Mouse (Mus musculus) layer of hippocampus, postnatal 14 days (tissue): ENCODE data around the gene Tor2a. TPM values are rescaled to one million over a fixed set of nuclear protein-coding genes. Genes with fewer than 3 reads are reported as not detected.

Experiments used
- DNase-seq, 2 experiments: peaks; one replicate each; pipeline ENCODE4 v3.0.0; 2021 to 2022; ENCODE audit warnings: low spot score in 2 of 2, mixed read lengths in 1 of 2
- total RNA-seq, 2 experiments: library from RNA; stranded (reverse); gene quantifications; 2 replicates each; pipeline ENCODE4 v1.2.3; 2021

Gene Tor2a
- total RNA-seq, 2 experiments from 2014 or later = 29.7 to 31.2 TPM

DNA sequence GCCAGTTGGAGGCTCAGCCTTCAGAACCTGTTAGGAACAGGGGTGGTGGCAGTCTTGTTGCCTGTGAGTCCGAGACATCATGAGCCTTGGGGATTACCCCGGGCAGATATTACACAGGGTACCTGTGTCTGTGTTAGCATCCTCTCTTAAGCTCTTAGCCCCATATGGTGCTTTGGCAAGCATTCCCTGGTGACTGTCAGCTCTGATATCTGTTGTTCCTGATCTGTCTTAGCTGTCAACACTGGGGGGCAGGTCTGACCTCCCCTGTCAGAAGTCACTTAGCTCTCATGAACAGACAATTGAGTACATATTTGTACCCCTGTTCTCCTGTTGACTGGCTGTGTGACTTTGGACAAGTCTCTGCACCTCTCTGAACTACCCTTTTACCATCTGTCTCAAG is 2.0 kb downstream of the Tor2a start:
- no peak for DNase-seq

DNA sequence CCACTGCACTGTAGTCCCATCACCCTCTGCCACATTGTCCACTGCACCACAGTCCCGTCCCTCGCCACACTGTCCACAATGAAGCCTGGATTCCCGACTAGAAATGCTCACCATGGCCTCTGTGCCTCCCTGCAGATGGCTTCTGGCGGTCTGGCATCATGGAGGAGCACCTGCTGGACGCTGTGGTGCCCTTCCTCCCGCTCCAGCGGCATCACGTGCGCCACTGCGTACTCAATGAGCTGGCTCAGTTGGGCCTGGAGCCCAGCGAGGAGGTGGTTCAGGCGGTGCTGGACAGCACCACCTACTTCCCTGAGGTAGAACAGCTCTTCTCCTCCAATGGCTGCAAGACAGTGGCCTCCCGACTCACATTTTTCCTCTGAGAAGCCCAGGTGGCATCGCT is 4.3 kb downstream of the Tor2a start:
- no peak for DNase-seq

DNA sequence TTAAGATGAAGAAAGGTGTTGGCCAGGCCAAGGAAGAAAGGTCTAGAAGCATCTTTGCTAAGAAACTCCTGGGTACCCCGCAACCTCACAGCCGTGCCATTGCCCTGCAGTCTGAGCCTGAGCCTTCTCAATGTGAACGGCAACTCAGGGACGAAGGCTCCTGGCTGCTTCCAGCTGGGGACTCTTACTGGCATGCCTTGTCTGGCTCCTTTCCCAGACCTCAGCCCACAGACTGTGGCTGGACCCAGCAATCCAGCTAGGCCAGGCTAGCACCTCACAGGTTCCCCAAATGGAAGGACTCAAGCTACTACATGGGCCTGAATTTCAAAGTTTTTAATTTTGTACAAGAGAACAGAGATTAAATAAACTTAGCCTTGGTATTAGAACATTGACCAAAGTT is 4.8 kb downstream of the Tor2a start:
- DNase-seq = no peak

DNA sequence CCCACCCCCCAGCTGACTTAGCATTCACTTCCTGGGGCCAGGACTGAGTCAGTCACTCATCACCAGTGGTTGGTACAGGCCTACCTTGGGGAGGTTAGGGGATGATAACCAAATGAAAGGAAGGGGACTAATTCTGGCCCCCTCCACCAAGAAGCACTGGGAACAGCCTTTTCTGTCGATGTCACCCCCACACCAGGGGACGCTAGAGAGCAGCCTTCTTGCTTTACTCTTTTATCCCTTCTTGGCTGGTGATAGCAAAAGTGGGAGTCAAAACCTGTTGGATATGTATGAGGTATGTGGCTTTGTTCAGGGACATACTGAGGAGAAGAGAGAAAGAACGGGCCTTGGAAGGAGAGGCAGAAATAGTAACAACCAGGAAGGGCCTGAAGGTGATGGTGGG is 6.3 kb downstream of the Tor2a start:
- no peak for DNase-seq

DNA sequence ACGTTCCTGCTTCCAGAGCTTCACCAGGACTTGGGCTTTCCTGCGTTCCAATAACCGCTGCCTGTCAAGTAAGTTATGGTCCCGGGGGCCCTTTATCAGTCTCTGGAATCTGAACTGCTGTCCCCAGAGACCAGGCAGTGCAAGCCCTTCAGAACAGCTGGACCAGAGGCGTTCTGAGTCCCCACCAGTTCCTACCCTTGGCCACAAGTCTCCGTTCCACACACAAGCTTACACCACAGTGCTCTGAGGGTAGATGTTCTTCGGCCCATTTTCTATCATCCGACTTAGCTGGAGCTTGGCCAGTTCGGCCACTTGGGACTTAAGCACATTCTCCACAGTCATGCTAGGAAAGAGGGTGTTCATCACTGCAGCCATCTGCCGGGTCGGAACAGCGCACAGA is 10.2 kb downstream of the Tor2a start:
- no peak for DNase-seq

DNA sequence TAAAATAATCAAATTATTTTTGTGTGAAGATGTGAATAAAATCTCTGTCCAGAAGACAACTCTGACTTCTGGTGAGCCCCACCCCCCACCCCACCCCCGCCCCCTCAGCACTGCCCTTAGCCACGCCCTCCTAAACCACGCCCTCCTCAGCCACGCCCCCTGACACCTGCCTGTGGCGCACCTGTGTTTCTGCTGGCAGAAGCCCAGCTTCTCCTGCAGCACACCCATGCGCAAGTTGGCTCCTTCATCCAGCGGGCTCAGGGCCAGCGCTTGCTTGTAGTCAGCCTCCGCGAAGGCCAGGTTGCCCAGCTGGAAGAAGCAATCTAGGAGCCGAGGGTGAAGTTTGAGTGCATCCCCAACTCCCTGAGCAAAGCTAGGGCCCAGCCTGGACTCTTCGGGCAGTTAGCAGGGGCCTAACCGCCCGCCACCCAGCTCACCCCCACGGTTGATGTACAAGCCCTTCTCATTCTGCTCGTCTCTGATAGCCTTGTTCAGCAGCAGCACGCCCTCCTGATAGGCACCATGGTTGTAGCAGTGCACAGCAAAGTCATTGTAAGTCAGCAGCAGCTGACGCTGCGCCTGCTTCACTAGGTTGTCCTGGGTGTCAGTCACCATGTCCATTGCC is 11.7 kb downstream of the Tor2a start:
- DNase-seq = no peak

DNA sequence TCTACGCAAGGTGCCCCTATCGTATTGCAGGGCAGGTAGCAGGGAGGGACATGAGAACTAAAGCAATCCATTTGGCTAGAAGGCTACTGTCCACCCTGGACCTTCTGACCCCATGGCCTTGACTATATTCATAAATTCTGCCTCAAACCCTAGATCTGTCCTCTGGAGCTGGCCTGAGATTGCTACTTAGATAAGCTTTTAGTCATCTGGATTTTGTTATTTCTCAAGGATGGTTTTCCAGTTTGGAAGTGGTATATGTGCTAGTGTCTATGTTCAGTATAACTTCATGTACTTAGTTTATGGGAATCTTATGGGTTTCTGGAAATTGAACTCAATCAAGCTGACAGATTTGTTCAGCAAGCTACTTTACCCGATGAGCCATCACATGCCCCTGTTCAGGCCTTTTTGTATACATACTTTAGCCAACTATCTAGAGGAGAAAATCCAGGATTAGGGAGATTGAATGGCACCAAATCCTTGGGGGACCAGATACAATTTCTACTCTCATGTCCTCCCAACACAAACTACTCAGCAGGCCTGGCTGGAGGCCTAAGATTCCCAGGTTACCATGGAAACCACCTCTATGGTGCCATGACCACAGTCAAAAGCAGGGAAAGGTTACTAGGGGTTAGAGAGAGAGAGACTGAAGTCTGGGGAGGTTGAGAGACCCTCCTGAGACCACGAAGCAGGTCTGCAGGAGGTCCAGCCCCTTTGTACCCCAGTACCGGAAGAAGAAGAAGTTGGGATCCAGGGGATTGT is 12.5 kb downstream of the Tor2a start:
- no peak for DNase-seq

DNA sequence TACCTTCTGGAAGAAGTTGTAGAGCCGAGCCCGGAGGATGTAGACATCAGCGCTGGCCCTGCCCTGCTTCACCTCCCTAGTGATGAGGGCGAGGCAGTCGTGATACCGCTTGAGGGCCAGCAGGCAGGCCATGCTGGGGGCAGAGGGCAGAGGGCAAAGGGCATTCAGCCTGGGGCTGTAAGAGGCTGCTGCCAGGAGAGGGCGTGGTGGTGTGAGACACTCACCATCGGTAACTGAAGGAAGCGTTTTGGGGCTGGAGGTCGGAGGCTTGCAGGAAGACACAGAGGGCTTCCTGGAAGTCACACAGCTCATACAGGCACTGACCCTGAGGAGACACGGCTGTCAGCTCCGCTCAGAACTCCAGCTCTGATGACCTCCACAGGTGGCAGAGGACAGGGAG is 14.9 kb downstream of the Tor2a start:
- no peak for DNase-seq

DNA sequence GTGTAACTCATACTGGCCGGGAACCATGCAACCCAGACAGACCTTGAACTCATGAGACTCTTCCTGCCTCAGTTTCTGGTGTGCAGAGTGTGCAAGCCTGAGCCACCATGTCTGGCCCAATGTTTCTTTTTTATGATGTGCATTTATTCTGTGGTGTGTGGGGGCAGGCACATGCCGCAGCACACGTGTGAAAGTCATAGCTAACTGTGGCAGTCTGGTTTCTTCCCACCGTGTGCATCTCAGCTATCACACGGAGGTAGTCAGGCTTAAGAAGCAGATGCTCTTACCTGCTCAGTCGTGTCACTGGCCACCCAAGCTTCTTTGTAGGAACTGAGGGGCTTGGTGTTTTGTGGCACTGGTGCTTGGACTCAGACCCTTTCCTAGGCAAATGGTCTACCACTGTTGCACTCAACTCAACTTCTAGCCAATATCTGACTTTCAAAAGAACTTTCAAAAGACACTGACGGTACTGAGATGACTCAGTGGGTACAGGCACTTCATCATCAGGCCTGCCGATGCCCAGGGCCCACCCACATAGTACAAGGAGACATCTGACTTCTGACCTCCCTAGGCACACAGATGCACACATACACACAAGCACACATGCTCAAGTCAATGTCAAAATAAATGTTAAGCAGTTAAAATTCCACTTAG is 15.7 kb downstream of the Tor2a start:
- DNase-seq = no peak

DNA sequence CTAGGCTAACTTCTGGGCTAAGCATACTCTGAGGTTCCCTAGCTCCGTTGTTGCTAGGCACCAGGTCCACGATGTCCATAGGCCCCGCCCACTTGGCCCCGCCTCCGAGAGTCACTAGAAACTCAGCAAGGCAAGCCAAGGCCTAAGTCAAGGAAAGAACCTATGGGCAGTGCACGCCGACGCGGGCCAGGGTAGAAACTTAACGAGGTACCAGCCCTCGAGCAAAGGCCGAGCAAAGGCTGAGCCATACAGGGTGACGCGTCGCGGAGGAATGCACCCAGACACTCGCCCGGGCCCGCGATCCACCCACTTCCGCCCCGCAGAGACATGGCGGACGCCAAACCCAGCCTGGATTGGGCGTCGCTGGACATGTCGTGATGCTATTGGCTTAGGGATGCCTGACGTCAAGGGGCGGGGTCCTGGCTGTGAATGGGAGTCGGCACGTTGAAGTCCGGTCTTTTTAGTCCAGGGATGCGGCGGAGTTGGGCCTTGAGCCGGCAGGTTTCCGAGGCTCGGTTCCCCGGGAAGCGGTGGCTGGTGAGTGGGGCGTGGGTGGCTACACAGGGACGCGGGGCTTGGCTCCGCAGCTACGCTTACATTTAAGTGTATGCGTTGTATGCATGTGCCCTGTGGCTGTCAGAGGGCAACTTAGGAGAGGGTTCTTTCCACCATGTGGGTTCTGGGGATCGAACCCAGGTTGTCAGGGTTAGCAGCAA is 18.5 kb downstream of the Tor2a start, which contains the start of the genes Ttc16 and Ptrh1:
Gene Ttc16 (minus strand): TSS at position 275 of the 716 bp plus-strand sequence.
Gene Ptrh1 (plus strand): TSS at position 428 of the 716 bp plus-strand sequence.
- peak; percentile 97 to 98 for DNase-seq

DNA sequence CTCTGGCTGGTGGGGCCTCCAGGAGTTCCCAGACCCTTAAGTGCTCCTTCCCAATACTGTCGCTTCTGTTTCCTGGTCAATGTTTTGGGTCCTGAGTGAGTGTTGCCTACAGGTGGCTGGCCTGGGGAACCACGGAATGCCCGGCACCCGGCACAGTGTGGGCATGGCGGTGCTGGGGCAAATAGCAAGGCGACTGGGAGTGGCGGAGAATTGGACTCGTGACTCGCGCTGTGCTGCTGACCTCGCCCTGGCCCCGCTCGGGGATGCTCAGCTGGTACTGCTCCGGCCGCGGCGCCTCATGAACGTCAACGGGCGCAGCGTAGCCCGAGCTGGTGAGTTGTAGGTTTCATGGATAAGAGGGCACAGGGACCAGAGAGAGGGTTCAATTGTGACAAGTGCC is 19.2 kb downstream of the Tor2a start:
- no peak for DNase-seq

DNA sequence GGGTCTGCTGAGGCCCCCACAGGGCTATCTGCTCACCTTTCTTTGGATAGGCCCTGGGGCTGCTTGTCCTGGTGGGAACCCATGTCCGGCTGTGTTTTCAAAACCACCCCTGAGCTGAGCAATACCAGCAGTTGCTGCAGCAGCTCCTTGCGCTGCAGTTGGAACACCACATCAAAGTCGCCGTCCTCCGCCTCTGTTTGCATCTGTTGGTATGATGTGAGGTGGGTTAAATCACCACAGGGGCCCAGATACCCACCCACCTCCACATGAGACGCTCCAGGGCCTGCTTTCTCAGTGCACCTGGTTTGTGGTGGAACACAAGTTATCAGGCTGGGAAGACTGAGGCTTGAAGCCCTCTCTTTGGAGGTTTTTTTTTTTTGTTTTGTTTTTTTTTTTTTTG is 21.0 kb downstream of the Tor2a start:
- DNase-seq = no peak

DNA sequence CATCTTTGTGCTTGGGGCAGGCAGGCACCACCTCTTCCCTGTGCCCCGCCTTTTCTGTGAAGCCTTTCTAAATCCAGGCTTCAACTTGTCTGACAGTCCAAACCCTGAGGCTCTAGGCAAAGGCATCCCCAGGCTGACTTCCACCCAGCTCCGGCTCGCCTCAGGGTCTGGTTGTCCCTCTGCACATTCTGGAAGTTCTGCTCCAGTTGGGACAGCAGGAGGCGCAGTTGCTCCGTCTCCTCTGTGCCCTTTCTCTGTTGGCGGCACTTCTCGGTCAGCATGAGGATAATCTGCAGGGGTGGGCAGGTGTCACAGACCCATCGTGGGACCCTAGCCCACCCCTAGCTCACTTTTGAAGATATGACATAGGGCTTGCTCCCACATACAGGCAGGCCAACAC is 22.1 kb downstream of the Tor2a start:
- DNase-seq = peak; percentile 48 to 68

DNA sequence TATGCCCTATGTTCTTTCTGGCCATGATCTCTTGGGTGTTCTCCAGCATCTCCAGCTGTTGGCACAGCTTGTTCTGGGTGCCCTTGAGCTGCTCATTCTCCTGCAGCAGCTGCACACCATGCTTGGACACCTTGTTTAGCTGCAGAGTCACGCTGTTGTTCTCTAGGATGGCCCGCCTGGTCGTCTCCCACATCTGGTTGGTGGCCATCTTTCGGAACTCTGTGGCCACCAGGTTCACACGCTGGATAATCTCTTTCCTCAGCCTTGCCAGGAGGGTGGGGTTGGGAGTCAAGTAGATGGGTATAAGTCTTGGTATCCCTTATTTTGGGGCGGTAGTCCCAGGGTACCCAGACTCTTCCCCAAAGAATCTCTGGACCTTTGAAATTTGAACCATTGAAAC is 22.7 kb downstream of the Tor2a start:
- no peak for DNase-seq

DNA sequence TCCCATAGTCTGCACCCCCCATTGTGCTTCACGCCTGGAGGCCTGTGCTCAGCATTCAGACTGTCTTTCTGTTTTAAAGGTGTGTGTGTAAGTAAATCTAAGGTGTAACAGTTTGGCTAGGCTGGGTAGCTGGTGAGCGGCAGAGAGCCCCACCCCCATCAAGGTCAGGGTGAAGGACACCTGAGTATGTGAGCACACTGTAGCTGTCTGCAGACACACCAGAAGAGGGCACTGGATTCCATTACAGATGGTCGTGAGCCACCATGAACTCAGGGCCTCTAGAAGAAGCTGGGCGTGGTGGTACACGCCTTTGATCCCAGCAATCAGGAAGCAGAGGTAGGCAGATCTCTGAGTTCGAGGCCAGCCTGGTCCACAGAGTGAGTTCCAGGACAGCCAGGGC is 24.7 kb downstream of the Tor2a start:
- no peak for DNase-seq

DNA sequence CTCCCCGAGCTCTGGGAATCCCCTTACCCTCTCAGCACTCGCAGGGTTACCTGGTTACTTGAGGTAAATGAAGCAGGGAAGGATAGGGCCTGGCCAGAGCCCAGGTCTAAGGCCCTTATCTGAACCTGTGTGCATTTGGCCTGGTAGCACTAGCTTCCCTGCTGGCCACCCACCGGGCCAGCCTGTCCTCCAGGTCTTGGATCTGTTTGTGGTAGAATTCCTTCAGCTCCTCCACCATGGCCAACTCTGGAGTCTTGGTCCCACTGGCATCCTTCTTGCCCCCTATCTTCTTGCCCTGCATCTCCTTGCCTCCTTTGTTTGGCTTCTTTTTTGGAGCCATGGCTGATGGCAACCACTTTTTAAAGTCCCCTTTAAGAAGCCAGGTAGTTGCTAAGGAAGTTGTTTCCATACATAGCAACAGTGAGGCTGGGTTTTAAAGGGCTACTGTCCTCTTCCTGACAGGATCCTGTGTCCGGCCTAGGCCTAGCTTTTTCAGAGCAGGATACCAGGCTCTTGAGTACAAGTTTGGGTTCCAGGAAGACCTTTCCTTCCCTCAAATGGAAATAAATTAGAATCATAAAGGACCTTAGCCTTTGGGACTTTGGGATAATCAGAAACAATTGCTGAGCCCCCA is 27.1 kb downstream of the Tor2a start, which contains the start of gene Cfap157:
Gene Cfap157 (minus strand): TSS at position 381 of the 634 bp plus-strand sequence.
- DNase-seq = no peak

DNA sequence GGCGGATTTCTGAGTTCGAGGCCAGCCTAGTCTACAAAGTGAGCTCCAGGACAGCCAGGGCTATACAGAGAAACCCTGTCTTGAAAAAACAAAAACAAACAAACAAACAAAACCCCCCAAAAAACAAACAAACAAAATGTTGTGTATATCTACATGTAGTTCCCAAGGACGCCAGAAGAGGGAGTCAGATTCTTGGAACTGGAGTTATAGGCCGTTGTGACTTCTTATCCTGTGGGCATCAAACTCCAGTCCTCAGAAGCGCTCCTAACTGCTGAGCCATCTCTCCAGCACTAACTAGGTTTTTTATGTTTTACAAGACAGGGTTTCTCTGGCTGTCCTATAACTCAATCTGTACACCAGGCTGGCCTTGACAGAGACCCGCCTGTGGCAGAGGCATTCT is 30.1 kb downstream of the Tor2a start:
- no peak for DNase-seq

DNA sequence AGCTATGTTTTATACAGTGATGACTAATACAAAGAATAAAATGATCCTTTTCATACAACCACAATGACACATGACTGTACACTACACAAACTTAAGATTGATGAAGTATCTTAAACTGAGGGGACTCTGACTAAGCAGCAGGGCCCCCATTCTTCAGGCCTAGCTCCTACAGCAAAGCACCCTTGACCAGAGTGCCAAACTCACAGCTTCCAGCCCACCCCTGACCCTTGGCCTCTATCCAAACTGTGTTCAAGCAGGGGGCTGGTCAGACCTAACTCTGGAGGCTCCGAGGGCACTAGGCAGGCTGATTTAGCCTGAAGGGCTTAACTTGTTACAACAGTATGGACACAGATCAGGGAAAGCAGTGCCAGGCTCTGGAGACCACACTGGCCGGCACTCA is 31.5 kb downstream of the Tor2a start:
- no peak for DNase-seq

DNA sequence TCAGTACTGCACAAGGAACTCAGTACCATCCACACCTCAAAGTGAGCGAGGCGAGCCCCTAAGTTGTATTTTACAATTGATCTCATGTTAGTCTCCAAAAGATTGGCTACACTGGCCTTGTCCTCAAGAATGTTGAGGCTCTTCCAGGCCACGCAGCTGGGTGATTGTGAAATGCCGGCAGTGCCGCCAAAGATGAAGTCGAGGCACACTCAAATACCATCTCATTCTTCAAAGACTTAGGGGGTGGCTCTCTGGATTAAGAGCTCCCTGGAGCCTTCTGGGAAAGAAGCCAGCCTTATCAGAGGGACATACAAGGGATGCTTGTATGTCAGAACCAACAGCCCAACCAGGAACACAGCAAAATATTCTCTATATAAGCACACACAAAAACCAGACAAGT is 34.3 kb downstream of the Tor2a start:
- no peak for DNase-seq

DNA sequence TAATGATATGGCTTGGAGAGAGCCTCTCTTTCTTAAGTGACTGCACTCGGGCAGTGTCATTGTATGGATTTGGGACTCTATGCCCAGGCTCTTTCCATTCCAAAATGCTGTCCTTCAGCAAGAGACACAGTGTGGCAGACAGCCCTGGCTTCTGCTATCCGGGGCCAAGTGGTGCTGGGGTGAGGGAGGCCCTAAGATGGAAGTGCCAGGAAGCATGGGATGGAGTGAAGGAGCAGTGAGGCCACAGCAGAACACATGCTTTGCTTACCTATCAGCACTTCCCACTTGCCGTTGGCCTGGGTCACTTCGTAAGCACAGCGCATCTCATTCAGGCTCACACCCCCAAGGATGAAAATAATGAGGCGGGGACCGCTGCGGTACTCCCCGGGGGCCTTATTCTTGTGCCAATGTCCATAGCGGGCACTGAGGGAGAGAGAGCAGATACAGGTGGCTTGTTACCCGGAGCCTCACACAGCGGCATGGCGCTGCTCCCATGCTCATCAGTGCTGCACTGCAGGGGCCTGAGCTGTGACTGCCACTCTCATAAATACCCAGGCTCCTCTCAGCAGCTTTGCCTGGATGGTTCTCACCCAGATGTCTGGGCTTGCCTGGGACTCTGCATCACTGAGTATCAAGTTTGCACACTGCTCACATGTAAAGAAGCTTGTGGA is 38.8 kb downstream of the Tor2a start:
- DNase-seq = no peak
